Mouse (Mus musculus): ENCODE results near the gene Tube1. TPM values are rescaled to one million over a fixed set of nuclear protein-coding genes. Genes with fewer than 3 reads are reported as not detected.

The Tube1 gene
- polyA plus RNA-seq (2015; fragmentation: Nextera tagmentation; extraction: Ambion mirVana), result 15.6 and 16.2 TPM in 2 replicates

DNA sequence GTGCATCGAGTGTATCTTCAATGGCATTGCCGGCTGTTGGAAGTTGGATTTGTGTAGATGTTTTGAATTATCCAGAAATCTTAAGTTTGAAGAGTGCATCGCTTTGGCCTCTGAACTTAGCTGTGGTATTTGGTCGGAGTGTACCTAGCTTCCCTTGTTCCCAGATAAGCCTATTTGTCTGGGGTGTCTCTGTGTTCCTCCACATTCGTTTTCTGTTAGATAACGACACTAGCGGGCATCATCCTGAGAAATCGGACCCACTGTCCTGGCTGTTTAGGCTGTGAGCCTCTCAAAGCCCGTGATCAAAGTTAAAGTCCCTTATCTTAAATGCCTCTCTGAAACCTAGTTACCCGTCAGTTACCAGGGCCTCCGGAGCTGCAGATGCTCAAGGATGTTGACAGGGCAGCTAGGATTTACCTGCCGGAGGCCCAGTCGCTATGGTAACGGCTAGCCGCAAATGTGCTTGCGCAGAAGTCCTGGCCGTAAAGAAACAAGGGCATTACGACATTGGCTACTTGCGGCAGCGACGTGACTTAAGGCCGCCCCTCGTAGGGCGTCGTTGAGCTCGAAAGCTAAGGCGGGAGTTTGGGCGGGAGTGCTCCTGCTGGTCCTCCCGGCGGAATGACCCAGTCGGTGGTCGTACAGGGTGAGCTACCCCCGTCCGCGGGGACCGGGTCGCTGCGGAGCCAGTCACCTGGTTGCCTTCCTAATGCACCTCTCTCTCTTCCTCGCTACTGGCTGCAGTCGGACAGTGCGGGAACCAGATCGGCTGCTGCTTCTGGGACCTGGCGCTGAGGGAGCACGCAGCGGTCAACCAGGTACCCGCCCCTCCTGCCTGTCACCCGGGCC, at the start of gene Tube1, which contains the start of gene Fam229b:
Gene Tube1 (plus strand): TSS at position 515 of the 849 bp plus-strand sequence.
Gene Fam229b (minus strand): TSS at position 453 of the 849 bp plus-strand sequence.
- WGBS, result 5% methylated on average over 47 of the region's 47 CpGs
- peaks cover 12% of the 10 kb centered on the region for H3K4me1 ChIP-seq
- peak within 1 kb of the TSS; percentile 68 for H3K9ac ChIP-seq
- H3K36me3 ChIP-seq, result peaks cover 18% of the 10 kb centered on the region
- H3K9me3 ChIP-seq (replicated peaks), result no peaks in the 10 kb centered on the region
- H3K27me3 ChIP-seq, result no peaks in the 10 kb centered on the region
- H3K4me3 ChIP-seq (replicated peaks), result peak within 1 kb of the TSS; percentile 55
- 0 out of 2 replicates have a peak within 1 kb of the TSS, but pooled peaks have one; percentile 62 for H3K27ac ChIP-seq
- peak; percentile 95 for ATAC-seq (replicated peaks; ENCODE audit: low FRiP score)
- peak within 1 kb of the TSS; percentile 79 for H3K4me2 ChIP-seq

- no peak for ATAC-seq (replicated peaks; ENCODE audit: low FRiP score)
- WGBS, result 88% methylated on average over 9 of the region's 9 CpGs
- no peak overlapping the region for H3K4me2 ChIP-seq
- peaks cover 50% of the 10 kb centered on the region for H3K36me3 ChIP-seq
- no peak overlapping the region for H3K27ac ChIP-seq
- H3K9me3 ChIP-seq (replicated peaks), result no peaks in the 10 kb centered on the region
- H3K27me3 ChIP-seq, result no peaks in the 10 kb centered on the region
- H3K4me1 ChIP-seq, result no peaks in the 10 kb centered on the region
- no peak overlapping the region for H3K9ac ChIP-seq
- no peak overlapping the region for H3K4me3 ChIP-seq (replicated peaks)
Observed at GRCm38 (mm10) chr10:39096981-39097380, 36.8 kb upstream of the Tube1 start.

- 90% methylated on average over 10 of the region's 10 CpGs for WGBS
- Histone ChIP-seq H3K36me3 (peaks cover 60% of the 10 kb centered on the region), H3K27me3 (no peaks in the 10 kb centered on the region), H3K27ac (no peak overlapping the region), H3K4me1 (no peaks in the 10 kb centered on the region), H3K9me3 (replicated peaks) (no peaks in the 10 kb centered on the region), H3K9ac (no peak overlapping the region), H3K4me3 (replicated peaks) (no peak overlapping the region), H3K4me2 (no peak overlapping the region)
- ATAC-seq (replicated peaks; ENCODE audit: low FRiP score), result no peak
Observed at GRCm38 (mm10) chr10:39098746-39099145, 35.0 kb upstream of the Tube1 start.

GRCm38 (mm10) chr10:39104803-39105449, 28.9 kb upstream of the Tube1 start:
- H3K27me3 ChIP-seq, result no peaks in the 10 kb centered on the region
- H3K4me3 ChIP-seq (replicated peaks), result no peak overlapping the region
- H3K4me2 ChIP-seq, result no peak overlapping the region
- no peak overlapping the region for H3K9ac ChIP-seq
- H3K4me1 ChIP-seq, result no peaks in the 10 kb centered on the region
- no peak overlapping the region for H3K27ac ChIP-seq
- no peaks in the 10 kb centered on the region for H3K9me3 ChIP-seq (replicated peaks)
- peaks cover 49% of the 10 kb centered on the region for H3K36me3 ChIP-seq
- WGBS, result 90% methylated on average over 8 of the region's 8 CpGs
- ATAC-seq (replicated peaks; ENCODE audit: low FRiP score), result no peak

DNA sequence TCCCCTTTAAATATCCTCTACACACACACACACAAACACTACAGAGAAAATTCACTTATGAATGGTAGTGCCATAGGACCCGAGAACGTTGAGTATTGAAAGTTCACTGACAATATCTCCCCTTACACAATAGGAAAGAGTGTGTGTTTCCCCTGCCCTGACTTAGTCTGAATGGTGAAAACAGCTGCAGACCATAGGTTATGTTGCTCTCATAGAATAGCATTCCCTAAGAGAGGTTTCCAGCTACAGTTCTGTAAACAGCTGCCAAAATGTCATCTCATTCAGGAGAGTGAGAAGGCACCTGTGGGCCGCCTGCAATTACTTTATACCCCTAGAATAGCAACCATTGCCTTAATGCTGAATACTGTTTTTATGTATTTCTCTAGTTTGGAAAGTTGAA, 27.4 kb upstream of the Tube1 start:
- no peak overlapping the region for H3K27ac ChIP-seq
- no peak overlapping the region for H3K4me2 ChIP-seq
- H3K27me3 ChIP-seq, result no peaks in the 10 kb centered on the region
- no peaks in the 10 kb centered on the region for H3K4me1 ChIP-seq
- ATAC-seq (replicated peaks; ENCODE audit: low FRiP score), result no peak
- H3K36me3 ChIP-seq, result peaks cover 63% of the 10 kb centered on the region
- no peak overlapping the region for H3K9ac ChIP-seq
- no peak overlapping the region for H3K4me3 ChIP-seq (replicated peaks)
- 73% methylated on average over 3 of the region's 3 CpGs for WGBS
- no peaks in the 10 kb centered on the region for H3K9me3 ChIP-seq (replicated peaks)

- Histone ChIP-seq H3K27me3 (no peaks in the 10 kb centered on the region), H3K4me2 (no peak overlapping the region), H3K4me1 (no peaks in the 10 kb centered on the region), H3K9ac (no peak overlapping the region), H3K9me3 (replicated peaks) (no peaks in the 10 kb centered on the region), H3K4me3 (replicated peaks) (no peak overlapping the region), H3K27ac (no peak overlapping the region), H3K36me3 (peaks cover 64% of the 10 kb centered on the region)
- ATAC-seq (replicated peaks; ENCODE audit: low FRiP score), result no peak
- WGBS, result 67% methylated on average over 4 of the region's 4 CpGs
Observed at GRCm38 (mm10) chr10:39106935-39107334, 26.8 kb upstream of the Tube1 start.

- Histone ChIP-seq H3K4me1 (no peaks in the 10 kb centered on the region), H3K27me3 (no peaks in the 10 kb centered on the region), H3K9ac (no peak overlapping the region), H3K9me3 (replicated peaks) (no peaks in the 10 kb centered on the region), H3K4me2 (no peak overlapping the region), H3K4me3 (replicated peaks) (no peak overlapping the region), H3K27ac (no peak overlapping the region), H3K36me3 (peaks cover 50% of the 10 kb centered on the region)
- no peak for ATAC-seq (replicated peaks; ENCODE audit: low FRiP score)
- WGBS, result 80% methylated on average over 10 of the region's 10 CpGs
Observed at GRCm38 (mm10) chr10:39108837-39109488, 24.8 kb upstream of the Tube1 start.

- Histone ChIP-seq H3K4me2 (no peak overlapping the region), H3K9me3 (replicated peaks) (no peaks in the 10 kb centered on the region), H3K27ac (no peak overlapping the region), H3K27me3 (no peaks in the 10 kb centered on the region), H3K4me3 (replicated peaks) (no peak overlapping the region), H3K36me3 (peaks cover 50% of the 10 kb centered on the region), H3K4me1 (no peaks in the 10 kb centered on the region), H3K9ac (no peak overlapping the region)
- WGBS, result 61% methylated on average over 4 of the region's 4 CpGs
- ATAC-seq (replicated peaks; ENCODE audit: low FRiP score), result no peak
Observed at GRCm38 (mm10) chr10:39109489-39109874, 24.3 kb upstream of the Tube1 start.

DNA sequence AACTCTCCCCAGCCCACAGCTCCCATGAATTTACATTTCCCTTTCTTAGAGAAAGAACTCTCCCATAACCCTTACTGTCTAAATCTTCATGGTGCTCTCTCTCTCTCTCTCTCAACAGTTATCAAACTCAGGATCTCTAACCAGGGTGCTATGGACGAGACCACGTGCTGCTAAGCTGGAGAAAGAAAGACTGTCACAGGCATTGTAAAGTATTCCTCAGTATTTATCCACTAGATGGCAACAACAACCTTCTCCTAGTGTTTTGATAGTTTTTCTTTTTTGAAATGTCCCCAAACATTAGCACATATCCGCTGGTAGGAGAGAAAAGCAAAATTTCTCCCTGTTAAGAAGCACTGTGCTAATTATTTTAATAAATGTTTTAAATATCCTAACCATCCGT, 12.4 kb upstream of the Tube1 start:
- no peak overlapping the region for H3K9ac ChIP-seq
- H3K4me2 ChIP-seq, result no peak overlapping the region
- H3K27ac ChIP-seq, result no peak overlapping the region
- no peaks in the 10 kb centered on the region for H3K4me1 ChIP-seq
- 37% methylated on average over 4 of the region's 4 CpGs for WGBS
- H3K9me3 ChIP-seq (replicated peaks), result no peaks in the 10 kb centered on the region
- ATAC-seq (replicated peaks; ENCODE audit: low FRiP score), result no peak
- no peaks in the 10 kb centered on the region for H3K27me3 ChIP-seq
- no peak overlapping the region for H3K4me3 ChIP-seq (replicated peaks)
- no peaks in the 10 kb centered on the region for H3K36me3 ChIP-seq

GRCm38 (mm10) chr10:39137766-39138165, 4.0 kb downstream of the Tube1 start:
- WGBS, result 90% methylated on average over 3 of the region's 3 CpGs
- Histone ChIP-seq H3K36me3 (peaks cover 52% of the 10 kb centered on the region), H3K27me3 (no peaks in the 10 kb centered on the region), H3K9ac (no peak overlapping the region), H3K9me3 (replicated peaks) (no peaks in the 10 kb centered on the region), H3K27ac (no peak overlapping the region), H3K4me2 (no peak overlapping the region), H3K4me1 (peaks cover 12% of the 10 kb centered on the region), H3K4me3 (replicated peaks) (no peak overlapping the region)
- ATAC-seq (replicated peaks; ENCODE audit: low FRiP score), result no peak

DNA sequence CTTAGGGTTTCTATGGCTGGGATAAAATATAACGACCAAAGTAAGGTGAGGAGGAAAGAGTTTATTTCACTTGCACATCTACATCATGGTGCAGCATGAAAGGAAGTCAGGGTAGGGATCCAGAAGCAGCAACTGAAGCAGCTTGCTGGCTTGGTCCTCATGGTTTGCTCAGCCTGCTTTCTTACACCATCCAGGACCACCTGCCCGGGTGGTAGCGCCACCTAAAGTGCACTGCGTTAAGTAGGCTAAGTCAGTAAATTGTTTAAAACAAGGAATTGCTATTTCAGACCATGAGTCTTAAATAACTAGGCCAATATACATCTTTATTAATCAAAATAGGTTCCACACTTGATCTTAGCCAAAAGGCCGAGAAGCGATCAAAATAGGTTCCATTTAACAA, 5.0 kb downstream of the Tube1 start:
- peaks cover 61% of the 10 kb centered on the region for H3K36me3 ChIP-seq
- no peak overlapping the region for H3K9ac ChIP-seq
- WGBS, result 90% methylated on average over 6 of the region's 6 CpGs
- H3K4me2 ChIP-seq, result no peak overlapping the region
- H3K9me3 ChIP-seq (replicated peaks), result no peaks in the 10 kb centered on the region
- no peak overlapping the region for H3K27ac ChIP-seq
- no peak overlapping the region for H3K4me3 ChIP-seq (replicated peaks)
- no peaks in the 10 kb centered on the region for H3K27me3 ChIP-seq
- ATAC-seq (replicated peaks; ENCODE audit: low FRiP score), result no peak
- peaks cover 12% of the 10 kb centered on the region for H3K4me1 ChIP-seq

DNA sequence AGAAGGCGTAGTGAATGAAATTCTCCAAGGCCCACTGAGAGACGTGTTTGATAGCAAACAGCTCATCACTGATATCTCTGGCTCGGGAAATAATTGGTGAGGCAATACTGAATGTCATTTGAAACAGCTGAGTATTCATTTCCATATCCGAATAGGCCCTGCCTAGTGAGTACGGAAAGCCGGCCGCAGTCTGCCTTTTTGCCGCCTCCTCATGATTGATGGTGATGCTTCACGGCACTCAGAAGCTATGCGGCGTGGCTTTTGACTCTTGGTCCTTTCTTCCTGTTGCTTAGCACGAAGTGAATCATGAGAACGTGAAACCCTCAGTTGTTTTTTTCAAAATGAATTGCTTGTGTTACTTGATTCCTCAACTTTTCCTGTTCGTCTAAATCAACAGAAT, 7.1 kb downstream of the Tube1 start:
- Histone ChIP-seq H3K36me3 (peaks cover 80% of the 10 kb centered on the region), H3K4me3 (replicated peaks) (no peak overlapping the region), H3K27me3 (no peaks in the 10 kb centered on the region), H3K9me3 (replicated peaks) (no peaks in the 10 kb centered on the region), H3K9ac (no peak overlapping the region), H3K4me2 (no peak overlapping the region), H3K4me1 (0 out of 2 replicates have a peak, but pooled peaks cover under 1% of the 10 kb centered on the region), H3K27ac (no peak overlapping the region)
- 75% methylated on average over 14 of the region's 14 CpGs for WGBS
- ATAC-seq (replicated peaks; ENCODE audit: low FRiP score), result no peak
